Mouse (Mus musculus) limb, embryonic 14.5 days (tissue): ENCODE measurements around the gene Asic2. TPM values are rescaled to one million over a fixed set of nuclear protein-coding genes. Genes with fewer than 3 reads are reported as not detected.

ENCODE experiments used
- ATAC-seq: fragments of 200-750 bp; cut with Nextera tagmentation; 2 replicates; pipeline ENCODE4 v1.8.0; 2017; ENCODE audit warnings: low read depth, moderate number of reproducible peaks, moderate TSS enrichment; ENCODE audit not compliant: low FRiP score
- DNase-seq: peaks from one replicate; pipeline ENCODE4 v3.0.0-alpha.2; 2015; ENCODE audit warnings: low spot score
- H3K27ac ChIP-seq: fragments of 300-500 bp; sonication (generic); replicated peaks from 2 replicates; pipeline ENCODE4 v1.5.1; 2014; ENCODE audit warnings: low read depth, mild to moderate bottlenecking, low read length, moderate library complexity, mixed read lengths
- H3K27me3 ChIP-seq: fragments of 300-500 bp; sonication (generic); 2 replicates; pipeline ENCODE4 v1.6.1; 2014; ENCODE audit warnings: low read length, mixed read lengths; ENCODE audit not compliant: control insufficient read depth, insufficient read depth
- H3K36me3 ChIP-seq: fragments of 300-500 bp; sonication (generic); 2 replicates; pipeline ENCODE4 v1.6.1; 2014; ENCODE audit warnings: mild to moderate bottlenecking, low read length, moderate library complexity, mixed read lengths; ENCODE audit not compliant: control insufficient read depth, insufficient read depth
- H3K4me1 ChIP-seq: fragments of 300-500 bp; sonication (generic); 2 replicates; pipeline ENCODE4 v1.6.1; 2014; ENCODE audit warnings: antibody characterized with exemption, low read length, mixed read lengths; ENCODE audit not compliant: control insufficient read depth, insufficient read depth
- H3K4me2 ChIP-seq: fragments of 300-500 bp; sonication (generic); replicated peaks from 2 replicates; pipeline ENCODE4 v1.6.1; 2014; ENCODE audit warnings: low read depth, mild to moderate bottlenecking, low read length, moderate library complexity; ENCODE audit not compliant: severe bottlenecking
- H3K4me3 ChIP-seq: fragments of 300-500 bp; sonication (generic); replicated peaks from 2 replicates; pipeline ENCODE4 v1.5.1; 2014; ENCODE audit warnings: low read length
- H3K9ac ChIP-seq: fragments of 300-500 bp; sonication (generic); 2 replicates; pipeline ENCODE4 v1.6.1; 2014; ENCODE audit warnings: mild to moderate bottlenecking, low read depth, low read length, moderate library complexity; ENCODE audit not compliant: severe bottlenecking
- H3K9me3 ChIP-seq: fragments of 300-500 bp; sonication (generic); 2 replicates; pipeline ENCODE4 v1.6.1; 2016; ENCODE audit warnings: low read length; ENCODE audit not compliant: control insufficient read depth
- POLR2A ChIP-seq: fragments of 200-500 bp; IDR thresholded peaks from 2 replicates; pipeline ENCODE4 v1.8.0; 2012; ENCODE audit warnings: inconsistent platforms, mild to moderate bottlenecking, moderate library complexity, borderline replicate concordance; ENCODE audit not compliant: insufficient read depth, insufficient read length; ENCODE audit errors: extremely low read depth
- WGBS: fragments of 180-500 bp; shearing (Covaris S2); extraction: QIAGEN DNeasy Blood & Tissue Kit; methylation state at CpG from one replicate; pipeline ENCODE4 v1.1.7; 2014; 5-methylcytosine and 5-hydroxymethylcytosine counted together
- polyA plus RNA-seq, 2 experiments: library from polyadenylated mRNA; depleted of rRNA in 1 of 2; stranded (reverse) in 1 of 2; unstranded in 1 of 2; fragments of >200 nt; fragmentation: Nextera tagmentation in 1 of 2; extraction: Ambion mirVana in 1 of 2; gene quantifications; 2 replicates each; pipeline versions ENCODE4 v1.2.1 to v1.2.3; 2012 to 2014

Asic2 gene
- polyA plus RNA-seq, 2 experiments: 0.72 to 1.3 TPM

DNA sequence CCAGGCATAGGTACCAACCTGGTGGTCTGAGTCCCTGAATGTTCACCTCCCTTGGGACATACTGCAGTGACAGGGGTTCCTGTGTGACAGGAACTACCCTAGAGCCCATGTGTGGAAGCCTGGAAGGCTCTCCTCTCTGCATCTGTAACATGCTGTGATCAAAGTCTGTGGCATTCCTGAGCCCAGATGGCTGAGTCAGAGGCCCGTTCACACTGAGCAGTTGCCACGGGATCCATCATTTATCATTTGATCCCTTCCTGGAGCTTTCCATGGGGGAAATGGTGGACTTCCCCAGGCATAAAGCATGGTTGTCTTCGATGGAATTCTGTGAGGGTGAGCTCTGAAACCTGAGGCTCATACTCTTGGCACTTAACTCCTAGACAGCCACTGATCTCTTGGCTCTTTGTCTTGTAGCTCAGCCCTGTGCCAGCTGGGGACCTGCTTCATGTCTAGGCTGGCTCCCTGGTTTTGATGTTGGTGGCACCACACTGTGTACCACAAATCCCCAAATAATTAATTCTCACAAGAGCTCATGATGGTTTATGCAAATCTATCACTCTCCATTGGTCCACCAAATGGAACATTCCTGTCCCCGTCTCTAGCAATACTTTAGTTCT lies 1054.7 kb downstream of the Asic2 start:
- Histone ChIP-seq H3K9me3 (no peaks in the 10 kb centered on the region), H3K4me1 (no peaks in the 10 kb centered on the region), H3K9ac (no peak overlapping the region), H3K27ac (no peak overlapping the region), H3K27me3 (no peaks in the 10 kb centered on the region), H3K36me3 (no peaks in the 10 kb centered on the region), H3K4me3 (no peak overlapping the region), H3K4me2 (no peak overlapping the region)
- TF ChIP-seq POLR2A: no peak
- WGBS: 34% methylated on average over 4 of the region's 4 CpGs
- ATAC-seq (no peak), DNase-seq (no peak)

DNA sequence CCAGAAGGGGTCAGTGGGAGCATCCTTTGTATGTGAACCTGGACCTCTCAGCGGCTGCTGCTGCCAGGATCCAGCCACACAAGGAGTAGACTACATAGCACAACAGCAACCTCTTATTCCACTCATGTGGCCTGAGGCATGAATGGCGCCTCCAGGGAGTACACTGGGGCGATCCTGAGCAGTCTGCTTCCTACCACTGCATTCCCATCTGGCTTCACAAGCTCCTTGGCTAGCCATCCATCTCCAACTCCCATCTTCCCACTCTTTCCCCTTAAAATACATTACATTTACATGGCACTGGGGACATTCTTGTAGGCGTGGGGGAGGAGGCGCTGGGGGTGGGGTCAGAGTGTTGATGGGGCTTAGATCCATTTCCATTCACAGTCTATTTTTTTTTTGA lies 1055.5 kb downstream of the Asic2 start:
- H3K9ac ChIP-seq: no peak overlapping the region
- DNase-seq (no peak), ATAC-seq (no peak)
- no peaks in the 10 kb centered on the region for H3K9me3 ChIP-seq
- H3K27me3 ChIP-seq: no peaks in the 10 kb centered on the region
- H3K36me3 ChIP-seq: no peaks in the 10 kb centered on the region
- no peak overlapping the region for H3K27ac ChIP-seq
- 75% methylated on average over 5 of the region's 5 CpGs for WGBS
- TF ChIP-seq POLR2A: no peak
- H3K4me3 ChIP-seq: no peak overlapping the region
- H3K4me2 ChIP-seq: no peak overlapping the region
- no peaks in the 10 kb centered on the region for H3K4me1 ChIP-seq

DNA sequence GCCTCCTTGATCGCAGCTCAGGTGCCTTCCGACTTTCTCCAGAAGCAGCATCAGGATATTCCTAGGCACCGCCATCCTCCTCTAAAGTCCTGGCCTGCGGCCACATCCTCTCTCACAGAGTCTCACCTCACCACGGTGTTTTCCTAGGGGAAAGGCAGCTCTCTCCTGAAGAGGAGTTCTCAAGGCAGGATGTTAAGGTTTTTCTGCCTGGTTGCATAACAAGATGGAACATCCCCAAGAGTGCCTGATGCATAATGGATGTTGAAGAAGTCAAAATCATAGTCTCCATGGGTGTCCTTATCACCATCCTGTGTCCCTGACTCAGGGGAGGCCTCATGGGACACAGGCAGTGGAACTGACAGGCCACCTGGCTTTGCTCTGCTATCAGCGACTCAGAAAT lies 1060.4 kb downstream of the Asic2 start:
- no peak for TF ChIP-seq POLR2A
- H3K4me2 ChIP-seq: no peak overlapping the region
- no peak for ATAC-seq
- no peaks in the 10 kb centered on the region for H3K9me3 ChIP-seq
- no peaks in the 10 kb centered on the region for H3K36me3 ChIP-seq
- H3K27ac ChIP-seq: no peak overlapping the region
- H3K4me1 ChIP-seq: no peaks in the 10 kb centered on the region
- DNase-seq: no peak
- 88% methylated on average over 6 of the region's 6 CpGs for WGBS
- H3K27me3 ChIP-seq: no peaks in the 10 kb centered on the region
- H3K9ac ChIP-seq: no peak overlapping the region
- no peak overlapping the region for H3K4me3 ChIP-seq

DNA sequence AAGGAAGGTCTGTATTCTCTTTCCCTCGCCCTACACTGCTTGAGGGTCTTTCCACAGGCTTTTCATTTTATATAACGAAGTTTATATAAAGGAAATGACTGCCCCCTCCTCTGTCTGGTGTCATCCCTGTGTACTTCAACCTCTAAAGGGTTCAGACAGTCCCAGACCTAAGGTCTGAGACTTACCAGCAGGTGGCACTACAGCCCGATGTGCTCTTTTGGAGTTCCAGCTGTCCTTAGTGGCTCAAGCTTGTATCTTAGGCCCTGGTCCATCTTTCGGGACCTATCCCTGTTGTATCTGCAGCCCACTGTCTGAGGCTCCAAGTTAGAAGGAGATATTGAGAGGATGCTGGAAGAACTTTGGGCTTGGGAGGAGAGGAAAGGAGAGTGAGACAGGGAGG lies 1061.8 kb downstream of the Asic2 start:
- Histone ChIP-seq H3K27me3 (no peaks in the 10 kb centered on the region), H3K4me2 (no peak overlapping the region), H3K36me3 (no peaks in the 10 kb centered on the region), H3K9ac (no peak overlapping the region), H3K4me1 (no peaks in the 10 kb centered on the region), H3K4me3 (no peak overlapping the region), H3K27ac (no peak overlapping the region), H3K9me3 (no peaks in the 10 kb centered on the region)
- DNase-seq (peak; percentile 60), ATAC-seq (no peak)
- WGBS: 36% methylated on average over 4 of the region's 4 CpGs
- TF ChIP-seq POLR2A: no peak

DNA sequence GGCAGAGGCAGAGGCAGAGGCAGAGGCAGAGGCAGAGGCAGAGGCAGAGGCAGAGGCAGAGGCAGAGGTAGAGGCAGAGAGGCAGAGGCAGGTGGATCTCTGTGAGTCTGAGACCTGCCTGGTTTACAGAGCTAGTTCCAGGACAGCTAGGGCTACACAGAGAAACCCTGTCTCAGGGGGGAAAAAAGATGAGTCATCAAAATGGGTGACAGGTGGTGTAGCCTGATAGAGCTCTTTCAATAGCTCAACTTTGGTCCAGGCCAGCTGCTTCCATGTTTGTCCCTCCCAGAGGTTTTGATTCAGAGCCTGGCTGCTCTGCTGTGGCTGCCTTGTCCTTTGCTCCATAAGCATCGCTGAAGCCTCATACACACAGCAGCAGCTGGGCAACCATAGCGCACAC lies 1063.7 kb downstream of the Asic2 start:
- TF ChIP-seq POLR2A: no peak
- WGBS: 97% methylated on average over 2 of the region's 2 CpGs
- no peak for DNase-seq
- H3K4me3 ChIP-seq: no peak overlapping the region
- H3K27ac ChIP-seq: no peak overlapping the region
- H3K36me3 ChIP-seq: no peaks in the 10 kb centered on the region
- H3K4me2 ChIP-seq: no peak overlapping the region
- H3K27me3 ChIP-seq: no peaks in the 10 kb centered on the region
- no peaks in the 10 kb centered on the region for H3K9me3 ChIP-seq
- H3K9ac ChIP-seq: no peak overlapping the region
- no peaks in the 10 kb centered on the region for H3K4me1 ChIP-seq
- ATAC-seq: no peak

DNA sequence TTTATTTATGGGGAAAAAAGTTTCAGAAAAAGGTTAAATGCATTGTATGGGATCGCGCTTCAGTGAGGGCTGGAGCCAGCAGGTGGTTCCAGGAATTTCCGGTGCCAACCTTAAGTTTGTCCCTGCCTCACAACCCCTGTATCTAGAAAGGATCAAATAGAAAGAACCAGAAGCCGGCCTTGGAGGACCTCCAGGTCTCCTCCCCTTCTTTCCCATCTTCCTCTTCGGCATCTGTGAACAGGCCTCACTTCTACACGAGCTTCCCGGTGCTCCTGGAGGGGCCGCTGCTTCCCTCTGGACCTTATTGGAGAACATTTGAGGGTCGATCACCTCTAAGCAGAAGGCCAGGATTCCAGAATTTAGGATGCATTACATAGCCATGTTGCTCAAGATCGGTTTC lies 1064.8 kb downstream of the Asic2 start:
- H3K9me3 ChIP-seq: no peaks in the 10 kb centered on the region
- H3K9ac ChIP-seq: no peak overlapping the region
- H3K4me2 ChIP-seq: no peak overlapping the region
- no peaks in the 10 kb centered on the region for H3K27me3 ChIP-seq
- 86% methylated on average over 10 of the region's 10 CpGs for WGBS
- H3K4me3 ChIP-seq: no peak overlapping the region
- ATAC-seq: no peak
- H3K36me3 ChIP-seq: no peaks in the 10 kb centered on the region
- TF ChIP-seq POLR2A: no peak
- DNase-seq: no peak
- no peak overlapping the region for H3K27ac ChIP-seq
- H3K4me1 ChIP-seq: no peaks in the 10 kb centered on the region
